Mouse (Mus musculus): Measurements from ENCODE around the gene Vmo1. TPM values are rescaled to one million over a fixed set of nuclear protein-coding genes. Genes with fewer than 3 reads are reported as not detected.
"Not testable (repeated sequence)": the region's sequence is repeated elsewhere in the genome, so short reads cannot be mapped to it uniquely, and the experiment has no call there.

Gene Vmo1
- total RNA-seq, 2 experiments from 2014 or later: not detected

DNA sequence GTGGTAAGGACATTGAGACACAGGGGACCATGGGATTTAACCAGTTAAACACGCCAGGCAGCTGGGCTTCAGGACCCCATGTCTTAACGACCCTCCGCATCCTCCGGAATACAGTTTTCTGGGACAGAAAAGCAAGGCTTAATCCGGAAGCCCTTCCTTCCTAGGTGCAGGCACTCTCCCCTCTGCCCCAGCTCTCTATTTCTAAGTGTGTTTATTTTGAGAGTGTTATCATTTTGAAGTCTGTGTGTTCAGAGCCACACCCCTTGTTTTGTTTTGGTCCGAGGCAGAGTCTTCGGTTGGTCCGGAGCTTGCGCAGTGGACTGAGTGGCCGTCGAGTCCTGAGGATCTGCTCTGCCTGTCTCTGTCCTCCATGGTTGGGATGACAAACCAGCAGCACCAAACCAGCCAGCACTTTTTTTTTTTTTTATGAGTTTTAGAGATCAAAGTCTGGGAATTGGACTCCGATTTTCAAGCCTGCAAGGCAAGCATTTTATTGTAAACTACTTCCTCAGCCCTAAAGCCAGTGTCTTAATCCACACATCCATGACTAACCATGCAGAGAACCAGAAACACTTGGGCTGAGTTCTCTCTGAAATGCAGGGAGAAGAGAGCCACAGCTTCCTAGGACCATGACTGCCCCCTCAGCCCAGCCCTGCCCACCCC lies 39.4 kb downstream of the Vmo1 start:
- DNase-seq (ENCODE audit: low spot score in 2 of 2): no peak

- not testable (repeated sequence) for DNase-seq (ENCODE audit: low spot score in 2 of 2)
These were observed 41.1 kb downstream of the Vmo1 start for GRCm38 (mm10) chr11:70473291-70473690.

DNA sequence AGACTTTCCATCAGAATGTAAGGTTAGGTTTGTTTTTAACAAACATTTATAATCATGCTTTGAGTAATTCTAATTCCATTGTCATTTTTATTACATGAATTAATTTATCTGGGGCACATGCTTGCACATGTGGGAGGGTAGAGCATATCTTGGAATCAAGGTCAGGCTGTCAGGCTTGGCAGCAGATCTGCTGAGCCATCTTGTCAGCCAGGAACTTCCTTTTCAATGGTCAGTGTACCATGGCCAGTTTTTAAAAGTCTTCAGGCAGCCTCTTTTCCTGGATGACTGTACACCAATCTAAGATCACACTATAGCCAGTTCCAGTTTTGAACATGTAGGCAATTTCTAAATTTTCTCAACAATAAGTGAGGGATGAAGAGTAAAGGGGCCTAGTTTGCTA lies 41.7 kb downstream of the Vmo1 start:
- no peak for DNase-seq (ENCODE audit: low spot score in 2 of 2)

DNA sequence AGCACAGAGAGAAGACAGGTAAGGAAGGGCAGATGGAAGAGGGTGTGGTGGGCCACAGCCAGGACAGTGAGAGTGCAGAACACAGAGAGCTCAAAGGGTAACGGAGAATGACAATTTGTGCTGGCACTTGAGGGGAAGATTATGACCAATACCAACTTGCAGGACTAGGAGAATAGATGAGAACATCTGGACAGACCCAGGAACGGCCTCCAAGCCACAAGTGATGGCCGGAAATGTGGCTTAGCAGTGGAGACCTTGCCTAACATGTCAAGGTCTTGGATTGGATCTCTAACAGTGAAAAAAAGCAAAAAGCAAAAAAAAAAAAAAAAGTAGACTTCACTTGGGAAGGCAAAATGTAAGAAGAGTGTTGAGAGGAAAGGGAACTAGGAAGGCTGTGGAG lies 44.7 kb downstream of the Vmo1 start:
- no peak for DNase-seq (ENCODE audit: low spot score in 2 of 2)

GRCm38 (mm10) chr11:70467902-70468619 lies 46.4 kb downstream of the Vmo1 start:
- no peak for DNase-seq (ENCODE audit: low spot score in 2 of 2)

DNA sequence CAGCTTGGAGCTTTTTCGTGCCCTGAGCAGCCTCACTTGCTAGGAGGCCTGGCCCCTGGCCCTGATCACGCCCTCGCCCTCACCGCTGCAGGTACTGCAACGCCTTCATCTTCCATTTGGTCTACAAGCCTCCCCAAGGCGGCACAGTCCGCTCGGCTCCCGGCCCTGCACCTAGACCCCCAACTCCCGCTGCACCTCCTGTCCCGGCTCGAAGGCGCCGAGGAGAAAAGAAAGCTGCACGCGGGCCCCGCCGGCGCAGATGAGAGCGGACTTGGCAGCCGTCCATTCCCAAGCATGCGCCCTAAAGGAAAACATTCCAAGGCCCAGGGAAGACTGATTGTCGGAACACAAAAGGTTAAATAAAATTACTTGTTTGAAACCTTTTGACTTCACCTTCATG lies 48.6 kb downstream of the Vmo1 start:
- peak in 1 of 2 experiments; percentile 44 for DNase-seq (ENCODE audit: low spot score in 2 of 2)

- no peak for DNase-seq (ENCODE audit: low spot score in 2 of 2)
These were observed 49.2 kb downstream of the Vmo1 start for GRCm38 (mm10) chr11:70465211-70465610.

GRCm38 (mm10) chr11:70463970-70464369 lies 50.4 kb downstream of the Vmo1 start:
- no peak for DNase-seq (ENCODE audit: low spot score in 2 of 2)

Other genes starting within 250 kb of the Vmo1 start
- gene Alox12e, start 192.0 kb downstream of the Vmo1 start, total RNA-seq (2021): not detected
- 1 to 10 TPM; 2.8 to 7.9 TPM for gene Alox15, start 162.6 kb downstream of the Vmo1 start, total RNA-seq (2021)
- 10 to 100 TPM; 17.3 to 21.3 TPM for gene Pelp1, start 104.6 kb downstream of the Vmo1 start, total RNA-seq (2021)
- gene Arrb2, start 82.0 kb downstream of the Vmo1 start, total RNA-seq (2021): 10 to 100 TPM; 21.4 to 25.4 TPM
- gene Med11, start 62.7 kb downstream of the Vmo1 start, total RNA-seq (2021): 10 to 100 TPM; 17.0 to 18.0 TPM
- gene Zmynd15, start 55.2 kb downstream of the Vmo1 start, total RNA-seq (2021): 1 to 10 TPM; 2.8 to 2.9 TPM
- 10 to 100 TPM; 11.3 to 18.3 TPM for gene Cxcl16, start 54.6 kb downstream of the Vmo1 start, total RNA-seq (2021)
- gene Tm4sf5, start 9.4 kb downstream of the Vmo1 start, total RNA-seq (2021): not detected
- not detected for gene Gltpd2, start 4.6 kb upstream of the Vmo1 start, total RNA-seq (2021)
- gene Psmb6, start 10.8 kb upstream of the Vmo1 start, total RNA-seq (2021): 100 to 1,000 TPM; 271 to 281 TPM
- not detected for gene Gm40193, start 18.3 kb upstream of the Vmo1 start, total RNA-seq (2021)
- 1 to 10 TPM; 6.8 to 8.2 TPM for gene Pld2, start 25.4 kb upstream of the Vmo1 start, total RNA-seq (2021)
- gene Mink1, start 48.3 kb upstream of the Vmo1 start, total RNA-seq (2021): 10 to 100 TPM; 45.8 to 49.6 TPM
- gene 4930544D05Rik, start 101.2 kb upstream of the Vmo1 start, total RNA-seq (2021): not detected
- gene Chrne, start 104.6 kb upstream of the Vmo1 start, total RNA-seq (2021): under 1 TPM in 1 of 2 experiments, not detected in 1; 0.38 TPM
- gene Gp1ba, start 124.5 kb upstream of the Vmo1 start, total RNA-seq (2021): under 1 TPM in 1 of 2 experiments, not detected in 1; 0.22 TPM
- 10 to 100 TPM; 72.6 to 80.7 TPM for gene Rnf167, start 132.6 kb upstream of the Vmo1 start, total RNA-seq (2021)
- 100 to 1,000 TPM; 131 to 138 TPM for gene Slc25a11, start 132.9 kb upstream of the Vmo1 start, total RNA-seq (2021)
- 100 to 1,000 TPM; 619 to 923 TPM for gene Pfn1, start 140.0 kb upstream of the Vmo1 start, total RNA-seq (2021)
- 10 to 100 TPM; 29.0 to 44.2 TPM for gene Eno3, start 142.6 kb upstream of the Vmo1 start, total RNA-seq (2021)
- gene Spag7, start 154.8 kb upstream of the Vmo1 start, total RNA-seq (2021): 10 to 100 TPM; 70.4 to 91.3 TPM
- gene Camta2, start 173.5 kb upstream of the Vmo1 start, total RNA-seq (2021): 10 to 100 TPM; 43.7 to 54.7 TPM
- 10 to 100 TPM in 1 of 2 experiments, 1 to 10 TPM in 1; 6.8 to 14.0 TPM for gene Inca1, start 185.5 kb upstream of the Vmo1 start, total RNA-seq (2021)
- gene Kif1c, start 185.9 kb upstream of the Vmo1 start, total RNA-seq (2021): 100 to 1,000 TPM; 153 to 212 TPM
- 1 to 10 TPM; 9.2 to 9.5 TPM for gene Zfp3, start 249.6 kb upstream of the Vmo1 start, total RNA-seq (2021)

Measured in adrenal gland, adult 18-20 months (tissue).